Comparison of ENCODE assay signal across 8 mouse cellular contexts in genomic region chr16:94724061-94724596, GRCm38 (mm10).
DNase-seq lines count a peak whose midpoint lies in the region; ATAC-seq and TF ChIP-seq lines count a peak whose summit lies in the region.

No protein-coding gene starts in this region.

- no peaks in the 10 kb centered on the region for H3K36me3 ChIP-seq in hindbrain, postnatal 0 days (ENCODE audit: insufficient read depth, low read length)

- peak overlapping the region; percentile 64 for H3K27ac ChIP-seq in gastrocnemius, adult 2 months
- peak overlapping the region; percentile 84 for H3K27ac ChIP-seq in hindbrain, postnatal 0 days

- peak overlapping the region; percentile 96 for H3K4me2 ChIP-seq in hindbrain, postnatal 0 days (ENCODE audit: low read depth, low read length)

- H3K4me1 ChIP-seq in hindbrain, postnatal 0 days (ENCODE audit: insufficient read depth, low read length) = no peaks in the 10 kb centered on the region

- intact Hi-C loops in gastrocnemius, adult 2 months (cut with DNase I) = no loop called here

- peak overlapping the region; percentile 40 for H3K9ac ChIP-seq in hindbrain, postnatal 0 days (replicated peaks; ENCODE audit: low read length)

- H3K4me3 ChIP-seq in gastrocnemius, adult 2 months = peak overlapping the region; percentile 67
- H3K4me3 ChIP-seq in hindbrain, postnatal 0 days (ENCODE audit: low read length) = peak overlapping the region; percentile 50

- under 1% methylated on average over 23 of the region's 23 CpGs for WGBS in hindbrain, postnatal 0 days

- no peaks in the 10 kb centered on the region for H3K27me3 ChIP-seq in hindbrain, postnatal 0 days (ENCODE audit: insufficient read depth, low read length)

- TF ChIP-seq CTCF in gastrocnemius, adult 2 months (IDR thresholded peaks at IDR 0.05) = peak; percentile 16; the same call in 1 of the 2 replicates
- TF ChIP-seq CTCF in hindbrain, postnatal 0 days (IDR thresholded peaks at IDR 0.05; ENCODE audit: low read depth) = peak; percentile 44

- peak; percentile 96 for ATAC-seq in hindbrain, postnatal 0 days

- DNase-seq in ZHBTc4 (ENCODE audit: low read depth, low spot score) = peak; percentile 96
- DNase-seq in cerebellum, postnatal 36 days = peak; percentile 83 to 89
- DNase-seq in gastrocnemius, adult 2 months = peak; percentile 74
- peak; percentile 93 for DNase-seq in hindbrain, postnatal 0 days (ENCODE audit: low spot score)
- DNase-seq in left cerebral cortex, adult 18-20 months (ENCODE audit: low spot score in 2 of 2) = peak; percentile 85 to 89
- peak; percentile 87 for DNase-seq in lung, postnatal 36 days
- peak; percentile 92 for DNase-seq in retina, embryonic 14.5 days (ENCODE audit: low spot score)
- DNase-seq in thymus, postnatal 4 days = peak; percentile 80

- no peaks in the 10 kb centered on the region for H3K9me3 ChIP-seq in hindbrain, postnatal 0 days (ENCODE audit: low read length)

Comparison
In these comparisons a context has a peak if more than half of its experiments do, and no peak if none do; other contexts are left out.
1. Peak in every context shown above with its lines: DNase-seq, ATAC-seq, H3K4me3 ChIP-seq and H3K27ac ChIP-seq.